Mouse (Mus musculus) fibroblast of lung, adult 2 months (primary cell): Measurements from ENCODE around the gene 9130023H24Rik.

Experiments used
- DNase-seq: peaks from one replicate; pipeline ENCODE4 v3.0.0-alpha.2; 2011; ENCODE audit warnings: low read depth

9130023H24Rik gene

DNA sequence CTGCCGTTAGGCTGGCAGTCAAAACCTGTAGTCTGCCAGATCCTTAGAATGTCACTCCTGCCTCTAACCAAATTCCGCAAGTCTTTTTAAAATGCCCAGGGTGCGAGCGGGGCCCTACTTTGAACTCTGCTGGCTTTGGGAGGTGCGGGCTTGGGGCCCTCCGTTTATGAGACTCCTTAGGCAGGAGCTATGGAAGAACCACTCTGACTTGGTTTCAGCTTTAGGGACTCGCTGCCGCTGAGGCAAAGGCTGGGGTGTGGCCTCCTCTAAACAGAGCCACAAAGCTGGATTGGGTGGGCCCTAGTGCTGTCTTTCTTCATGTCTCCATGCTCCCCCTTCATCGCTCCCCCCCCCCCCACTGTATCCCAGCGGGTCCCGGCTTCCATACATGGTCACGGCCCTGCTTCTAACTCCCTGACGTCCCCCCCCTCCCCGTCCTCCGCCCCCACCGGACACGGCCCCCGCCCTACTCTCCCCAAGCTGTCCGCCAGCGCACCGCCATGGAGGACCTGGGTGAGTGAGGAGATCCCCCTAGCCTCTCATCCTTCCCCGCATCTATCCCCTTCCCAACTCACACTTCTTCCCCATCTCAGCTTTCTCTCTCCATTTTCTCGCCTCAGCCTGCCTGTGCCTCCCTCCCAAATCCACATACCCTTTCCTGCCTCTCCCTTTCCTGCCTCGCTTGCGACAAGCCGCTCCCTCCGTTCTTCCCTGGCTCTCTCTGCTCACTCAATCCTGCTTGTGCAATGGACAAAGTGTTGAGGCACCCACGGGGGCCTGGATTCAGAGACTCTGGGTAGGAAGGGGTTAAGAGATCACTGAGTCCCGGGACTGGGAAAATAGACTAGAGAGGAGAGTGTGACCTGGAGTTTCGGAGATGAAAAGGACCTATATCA is 8.9 kb upstream of the 9130023H24Rik start, which contains the start of gene Tgfb1i1:
Tgfb1i1 (plus strand) TSS at position 317 of the 896 bp plus-strand sequence.
- DNase-seq = peak; percentile 44

- DNase-seq = no peak
Measured at GRCm38 (mm10) chr7:128245547-128245946, 7.7 kb upstream of the 9130023H24Rik start.

DNA sequence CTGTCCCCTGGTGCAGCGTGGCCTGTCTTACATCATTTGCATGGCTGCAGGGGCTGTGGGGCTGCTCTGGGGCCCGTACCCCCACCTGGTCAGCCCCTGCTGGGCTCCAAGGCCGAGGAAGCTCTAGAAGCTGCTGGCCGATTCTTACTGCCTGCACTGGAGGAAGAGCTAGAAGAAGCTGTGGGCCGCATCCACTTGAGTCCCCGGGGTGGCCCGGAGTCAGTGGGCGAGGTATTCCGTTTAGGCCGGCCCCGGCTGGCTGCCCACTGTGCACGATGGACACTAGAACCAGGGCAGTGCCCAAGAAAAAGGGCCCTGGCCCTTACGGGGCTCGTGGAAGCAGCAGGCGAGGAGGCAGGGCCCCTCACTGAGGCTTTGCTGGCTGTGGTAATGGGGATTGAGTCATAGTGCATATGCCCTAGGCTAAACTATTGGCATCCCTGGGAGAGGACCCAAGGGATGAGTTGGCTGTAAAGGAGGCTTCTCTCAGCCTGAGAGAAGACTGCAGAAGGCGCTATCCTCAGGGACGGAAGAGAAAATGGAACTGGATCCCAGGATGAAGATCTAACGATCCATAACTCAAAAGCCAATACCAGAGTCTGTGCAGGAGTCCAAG is 6.7 kb upstream of the 9130023H24Rik start:
- DNase-seq = no peak

GRCm38 (mm10) chr7:128243921-128244320 is 6.1 kb upstream of the 9130023H24Rik start:
- no peak for DNase-seq

GRCm38 (mm10) chr7:128242331-128242730 is 4.5 kb upstream of the 9130023H24Rik start:
- DNase-seq = no peak

- no peak for DNase-seq
Measured at GRCm38 (mm10) chr7:128240131-128240784, 2.4 kb upstream of the 9130023H24Rik start.

DNA sequence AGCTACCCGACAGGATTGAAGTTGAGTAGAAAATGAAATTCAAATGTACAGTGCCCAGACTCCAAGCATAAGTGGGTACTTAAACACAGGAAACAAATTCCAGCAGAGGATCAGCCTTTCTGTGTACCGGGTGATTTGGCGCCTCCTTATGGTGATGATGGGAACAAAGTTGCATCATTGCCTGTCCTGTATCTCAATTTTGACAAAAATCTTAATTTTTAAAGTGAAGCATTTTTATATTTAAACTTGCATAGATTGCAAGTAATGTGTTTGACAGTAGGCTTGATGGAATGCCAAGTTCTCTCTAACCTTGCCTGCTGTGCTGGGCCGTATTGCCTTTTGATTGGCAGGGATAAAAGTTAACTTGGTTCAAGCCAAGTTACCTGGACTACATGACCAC is 1.2 kb upstream of the 9130023H24Rik start:
- DNase-seq = peak; percentile 30

GRCm38 (mm10) chr7:128237593-128237926 is 271 bp downstream of the 9130023H24Rik start:
- DNase-seq = no peak

GRCm38 (mm10) chr7:128236856-128237592 is 807 bp downstream of the 9130023H24Rik start, which contains the start of gene Armc5:
TSS of gene Armc5 (plus strand) at chr7:128237342.
- DNase-seq = peak; percentile 54

GRCm38 (mm10) chr7:128236426-128236825 is 1.4 kb downstream of the 9130023H24Rik start:
- DNase-seq = no peak

GRCm38 (mm10) chr7:128235481-128235880 is 2.4 kb downstream of the 9130023H24Rik start:
- no peak for DNase-seq

DNA sequence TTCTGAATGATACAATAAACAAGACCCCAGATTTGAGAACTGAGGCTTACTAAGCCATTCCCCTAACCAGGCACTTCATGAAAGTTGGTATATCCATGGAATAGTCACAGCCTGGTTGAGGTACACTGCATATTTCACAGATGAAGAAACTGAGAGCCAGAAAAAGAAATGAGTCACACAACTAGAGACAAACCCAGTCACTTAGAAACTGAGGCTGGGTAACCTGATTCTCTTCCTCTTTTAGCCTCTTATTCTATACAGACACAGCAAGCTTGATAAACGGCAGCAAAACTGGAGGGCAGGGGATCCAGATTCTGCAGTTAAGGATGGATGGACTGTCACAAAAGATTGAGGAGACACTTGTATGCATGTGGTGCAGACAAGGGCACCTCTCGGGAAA is 3.0 kb downstream of the 9130023H24Rik start:
- DNase-seq = no peak

DNA sequence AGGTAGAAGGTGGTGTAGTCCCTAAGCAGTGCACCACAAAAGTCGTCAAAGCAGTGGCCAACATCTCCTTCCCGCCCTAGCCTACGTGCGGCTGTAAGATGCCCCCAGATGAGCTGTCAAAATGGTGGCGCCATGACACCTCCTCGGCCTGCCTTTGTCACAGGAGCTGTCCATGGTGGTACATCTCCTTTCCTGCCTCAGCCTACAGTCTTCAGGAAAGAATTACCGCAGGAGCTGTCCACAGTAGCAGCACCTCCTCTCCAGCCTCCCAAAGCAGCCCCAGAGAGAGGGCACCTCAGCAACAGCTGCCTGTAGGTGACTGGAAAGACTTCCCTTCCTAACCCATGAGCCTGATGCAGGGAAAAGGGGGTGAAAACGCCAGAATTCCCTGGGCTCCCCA is 6.1 kb downstream of the 9130023H24Rik start:
- DNase-seq = no peak

DNA sequence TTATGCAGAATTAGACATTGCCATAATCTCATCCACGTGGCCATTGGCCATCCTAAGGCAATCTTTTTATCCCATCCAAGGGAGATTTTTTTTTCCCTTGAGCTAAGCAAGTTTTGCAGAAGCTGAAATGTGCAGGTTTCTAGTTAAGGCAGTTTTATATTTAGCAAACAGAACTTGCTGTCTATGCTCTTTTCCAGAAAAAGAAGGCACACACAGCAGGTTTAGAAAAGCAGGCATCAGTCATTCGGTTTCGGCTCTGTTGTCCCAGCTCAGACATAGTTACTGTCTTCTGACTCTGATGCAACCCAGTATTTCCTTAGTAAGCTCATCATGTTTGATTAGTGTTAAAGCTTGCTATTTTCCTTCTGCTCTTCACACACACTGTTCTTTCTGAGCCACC is 16.9 kb downstream of the 9130023H24Rik start:
- no peak for DNase-seq

- no peak for DNase-seq
Measured at GRCm38 (mm10) chr7:128219952-128220351, 17.9 kb downstream of the 9130023H24Rik start.

DNA sequence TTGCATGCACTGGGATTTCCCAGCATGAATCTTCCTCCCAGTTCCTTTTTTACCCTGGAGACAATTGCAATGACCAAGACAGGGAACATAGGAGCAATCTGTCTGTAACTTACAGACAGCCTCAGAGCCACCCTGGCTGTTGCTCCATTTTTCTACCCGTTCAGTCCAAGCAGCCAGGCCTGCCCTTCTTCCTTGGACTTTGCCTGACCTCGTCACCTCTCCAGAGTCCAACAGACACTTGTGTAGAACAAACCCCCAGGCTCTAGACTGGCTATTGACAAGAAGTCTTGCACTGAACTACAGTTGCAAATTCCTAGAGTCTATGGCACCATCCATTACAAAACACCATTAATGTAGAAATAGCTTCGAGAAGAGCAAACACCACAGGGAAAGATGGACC is 28.0 kb downstream of the 9130023H24Rik start:
- DNase-seq = no peak

- peak; percentile 30 for DNase-seq
Measured at GRCm38 (mm10) chr7:128208187-128208586, 29.6 kb downstream of the 9130023H24Rik start.

GRCm38 (mm10) chr7:128206152-128206551 is 31.7 kb downstream of the 9130023H24Rik start, which contains the start of gene Cox6a2:
TSS of gene Cox6a2 (minus strand) at chr7:128206387.
- no peak for DNase-seq

- DNase-seq = no peak
Measured at GRCm38 (mm10) chr7:128205695-128206094, 32.1 kb downstream of the 9130023H24Rik start.

DNA sequence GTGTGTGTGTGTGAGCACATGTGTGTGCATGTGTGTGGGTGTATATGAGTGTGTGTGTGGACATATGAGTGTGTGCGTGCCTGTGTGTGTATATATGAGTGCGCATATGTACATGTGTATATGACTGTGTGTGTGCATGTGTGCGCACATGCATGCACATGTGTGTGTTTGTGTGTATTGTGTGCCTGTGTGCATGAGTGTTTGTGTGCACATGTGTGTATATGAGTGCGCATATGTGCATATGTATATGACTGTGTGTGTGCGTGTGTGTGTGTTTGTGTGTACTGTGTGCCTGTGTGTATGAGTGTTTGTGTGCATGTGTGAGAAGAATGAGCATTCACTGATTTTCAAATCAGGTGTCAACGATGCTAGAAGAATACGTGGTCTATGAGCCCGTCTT is 33.7 kb downstream of the 9130023H24Rik start:
- DNase-seq = no peak

DNA sequence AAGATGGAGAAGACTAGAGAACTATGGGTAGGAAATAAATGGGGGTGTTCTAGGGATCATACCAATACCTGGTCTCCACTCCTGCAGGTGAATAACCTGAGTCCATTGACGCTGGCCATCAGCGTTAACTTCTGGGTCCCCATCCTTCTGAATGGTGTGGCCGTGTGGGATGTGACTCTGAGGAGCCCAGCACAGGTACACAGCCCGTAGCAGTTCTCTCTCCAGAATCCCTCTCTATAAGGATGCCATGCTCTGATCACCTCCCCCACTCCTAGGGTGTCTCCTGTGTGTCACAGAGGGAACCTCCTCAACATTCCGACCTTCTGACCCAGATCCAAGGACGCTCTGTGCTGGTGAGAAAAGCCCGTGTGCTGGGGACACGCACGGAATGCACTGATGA is 34.8 kb downstream of the 9130023H24Rik start:
- no peak for DNase-seq

DNA sequence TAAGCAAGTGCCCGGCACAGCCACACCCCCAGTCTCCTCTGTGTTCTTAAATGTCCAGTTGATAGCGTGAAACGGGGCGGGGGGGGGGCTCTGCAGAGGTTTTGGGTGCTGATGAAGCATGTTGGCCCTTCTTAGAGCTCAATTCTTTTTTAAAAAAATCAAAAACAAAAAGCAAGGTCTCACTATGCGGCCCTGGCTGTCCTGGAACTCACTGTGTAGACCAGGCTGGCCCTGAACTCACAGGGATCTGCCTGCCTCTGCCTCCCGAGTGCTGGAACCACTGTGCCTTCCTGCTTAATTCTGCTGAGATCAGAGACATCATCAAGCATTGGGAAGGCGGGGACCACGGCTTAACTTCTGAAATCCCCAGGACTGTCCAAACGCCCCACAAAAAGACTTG is 36.2 kb downstream of the 9130023H24Rik start:
- no peak for DNase-seq
